Mouse (Mus musculus) monocyte, adult 5-6 weeks (primary cell): ENCODE data around the gene Itgb5. TPM values are rescaled to one million over a fixed set of nuclear protein-coding genes. Genes with fewer than 3 reads are reported as not detected.
A peak's percentile ranks its signal among the peaks of the same experiment; 100 is the strongest.

Experiments
- ATAC-seq: fragments of 153-309, 156-312 bp; replicated peaks from 2 replicates; pipeline ENCODE4 v1.8.0; 2017; ENCODE audit warnings: mild to moderate bottlenecking; ENCODE audit not compliant: low TSS enrichment, insufficient number of reproducible peaks, severe bottlenecking, poor library complexity, low FRiP score
- total RNA-seq: library from RNA; stranded (forward); fragments of 200-1000, 200-491, 200-594 nt; gene quantifications from 3 replicates; pipeline ENCODE4 v1.2.3, GENCODE M21; 2017

Itgb5 gene
- total RNA-seq, 1 experiment from 2014 or later: 85.1 TPM

DNA sequence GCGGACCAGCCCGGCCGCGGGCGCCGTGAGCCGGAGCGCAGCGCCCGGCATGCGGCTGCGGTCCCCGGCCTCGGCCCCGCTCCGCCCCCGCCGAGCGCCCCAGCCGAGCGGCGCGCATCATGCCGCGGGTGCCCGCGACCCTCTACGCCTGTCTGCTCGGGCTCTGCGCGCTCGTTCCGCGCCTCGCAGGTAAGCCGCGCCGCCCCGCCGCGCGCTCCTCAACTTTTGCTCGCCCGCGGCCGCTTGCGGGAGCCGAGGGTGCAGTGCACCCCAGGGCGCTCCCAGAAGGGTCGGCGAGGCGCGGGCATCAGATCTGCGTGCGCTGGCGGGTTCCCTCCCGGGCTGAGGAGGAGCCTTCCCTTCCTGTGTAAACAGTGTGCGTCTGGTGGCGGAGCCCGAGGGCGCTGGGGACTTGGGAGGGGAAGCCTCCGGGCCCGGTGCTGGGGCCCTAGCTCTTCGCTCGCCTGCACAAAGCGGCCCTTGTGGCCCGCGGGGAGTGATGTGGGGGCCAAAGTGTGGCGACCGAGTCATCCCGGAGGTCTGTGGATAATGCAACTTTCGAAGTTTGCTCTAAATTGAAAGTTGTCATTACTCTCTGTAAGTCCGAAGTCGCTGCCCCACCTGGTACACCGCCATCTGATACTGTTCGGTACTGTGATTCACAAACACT, 512 bp downstream of the Itgb5 start:
- no peak for ATAC-seq

DNA sequence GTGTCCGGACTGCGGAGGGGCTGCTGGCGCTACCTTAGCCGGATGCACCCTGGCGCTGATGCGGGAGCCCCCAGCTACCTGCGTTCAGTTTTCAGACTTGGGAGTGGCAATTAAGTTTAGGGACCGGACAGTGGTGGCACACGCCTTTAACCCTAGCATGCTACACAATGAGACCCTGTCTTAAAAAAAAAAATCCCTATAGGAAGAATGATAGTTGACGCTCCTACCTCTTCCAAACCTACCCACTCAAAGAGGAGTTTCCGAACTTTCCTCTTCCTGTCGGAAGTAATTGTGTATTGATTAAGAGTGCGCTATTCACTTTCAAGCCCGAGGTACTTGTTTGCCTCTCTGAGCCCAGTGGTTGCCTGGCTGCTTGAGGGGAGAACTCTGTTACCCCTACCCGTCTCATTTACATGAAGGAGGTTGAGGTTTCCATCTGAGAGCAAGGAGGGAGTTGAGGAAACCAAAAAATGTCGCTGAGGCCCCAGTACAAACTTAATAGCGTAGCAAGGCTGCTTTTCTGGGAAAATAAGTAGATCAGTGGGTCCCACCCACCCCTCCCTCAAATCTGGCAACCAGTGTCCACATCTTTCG, 1.1 kb downstream of the Itgb5 start:
- no peak for ATAC-seq

DNA sequence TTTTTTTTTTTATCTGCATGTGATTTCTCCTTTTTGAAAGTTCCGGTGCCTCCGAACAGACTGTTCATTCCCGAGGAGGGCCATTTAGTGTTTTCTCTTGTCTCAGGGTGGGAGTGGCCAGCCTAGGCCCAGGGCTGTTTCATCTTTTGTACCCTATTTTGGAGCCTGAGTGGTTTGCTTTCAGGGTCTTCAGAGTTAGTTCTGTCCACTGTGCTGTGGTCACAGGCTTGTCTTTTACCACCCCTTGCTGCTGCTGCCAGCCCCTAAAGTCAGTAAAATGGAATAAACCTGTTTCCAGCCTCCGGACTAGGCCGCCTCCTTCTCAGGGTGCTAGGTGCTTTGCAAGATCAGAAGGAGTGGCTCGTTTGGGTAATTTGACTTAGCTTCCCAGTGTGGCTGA, 2.6 kb downstream of the Itgb5 start:
- no peak for ATAC-seq

DNA sequence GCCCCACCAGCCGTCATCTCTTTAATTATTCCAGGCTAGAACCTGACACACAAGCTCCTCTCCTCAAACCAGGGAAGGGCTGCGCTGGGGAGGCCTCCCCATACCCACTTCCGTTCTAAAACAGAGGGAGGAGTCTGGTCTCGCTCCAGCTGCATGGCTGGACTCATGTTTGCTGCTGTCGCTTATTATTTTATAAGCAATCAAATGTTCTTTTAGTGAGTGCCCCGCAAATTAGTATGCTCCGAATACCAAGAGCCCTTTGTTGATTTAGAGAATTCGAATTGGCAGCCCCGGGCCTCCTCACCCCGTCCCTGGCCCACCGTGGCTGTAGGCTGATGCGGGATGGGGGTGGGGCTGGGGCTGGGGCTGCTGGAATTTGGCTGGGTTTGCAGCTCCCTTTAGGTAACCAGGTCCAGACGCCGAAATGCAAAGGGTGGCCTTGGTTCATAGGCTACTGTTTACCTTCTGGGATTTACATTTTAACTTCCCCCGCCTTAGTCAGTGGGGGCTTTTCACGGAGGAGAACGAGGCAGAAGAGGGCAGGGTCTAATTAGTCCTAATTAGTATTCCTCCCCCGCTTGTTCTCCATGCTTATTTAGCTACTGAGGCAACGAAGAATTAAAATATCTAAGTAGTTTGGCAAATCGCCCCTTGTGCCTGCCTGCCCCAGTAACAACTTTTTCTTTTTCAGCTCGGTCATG, 3.4 kb downstream of the Itgb5 start:
- ATAC-seq: no peak

DNA sequence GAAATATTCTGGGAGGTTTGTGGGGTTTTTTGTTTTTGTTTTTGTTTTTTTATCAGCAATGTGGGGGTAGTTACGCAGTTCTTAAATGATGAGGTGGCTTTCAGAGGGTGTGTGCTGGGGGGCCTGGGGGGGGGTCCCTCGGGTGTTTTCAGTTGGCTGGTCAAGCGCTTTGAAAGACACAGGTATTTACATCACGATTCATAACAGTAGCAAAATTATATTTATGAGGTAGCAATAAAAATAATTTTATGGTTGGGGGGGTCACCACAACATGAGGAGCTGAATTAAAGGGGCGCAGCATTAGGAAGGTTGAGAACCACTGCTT, 3.9 kb downstream of the Itgb5 start:
- no peak for ATAC-seq

DNA sequence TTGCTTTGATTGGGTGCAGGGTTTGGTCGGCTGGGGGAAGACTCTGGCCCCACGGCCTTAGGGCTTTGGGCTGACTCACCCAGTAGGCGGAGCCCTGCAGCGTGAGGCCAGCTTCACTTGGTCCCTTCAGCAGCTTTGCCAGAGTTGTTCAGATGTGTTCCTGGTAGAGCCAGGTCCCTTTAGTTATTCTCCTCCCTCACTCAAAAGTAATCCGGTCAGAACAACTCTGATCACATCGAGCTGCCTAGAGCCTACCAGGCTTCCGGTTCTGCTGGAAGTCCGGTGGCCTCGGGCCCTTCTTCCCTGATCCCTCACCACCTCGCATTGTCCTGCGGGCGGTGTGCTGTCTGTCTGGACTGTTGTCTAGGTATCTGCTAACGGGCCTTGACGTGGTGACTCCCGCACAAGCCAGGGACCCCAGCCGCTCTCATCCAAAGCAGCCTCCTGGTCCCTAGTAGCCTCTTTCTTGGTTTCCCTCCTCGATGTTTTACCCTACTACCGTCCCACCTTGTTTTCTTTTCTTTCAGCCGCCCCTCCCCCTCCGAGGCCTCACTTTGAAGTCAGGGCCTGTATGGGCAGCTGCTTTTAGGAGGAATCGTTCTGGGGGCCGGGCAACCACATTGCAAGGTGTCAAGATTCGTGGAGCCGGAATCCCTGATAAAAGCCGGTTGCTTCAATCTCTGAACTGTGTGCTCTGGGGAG, 4.5 kb downstream of the Itgb5 start:
- ATAC-seq: peak; percentile 44; the same call in 1 of the 2 replicates

DNA sequence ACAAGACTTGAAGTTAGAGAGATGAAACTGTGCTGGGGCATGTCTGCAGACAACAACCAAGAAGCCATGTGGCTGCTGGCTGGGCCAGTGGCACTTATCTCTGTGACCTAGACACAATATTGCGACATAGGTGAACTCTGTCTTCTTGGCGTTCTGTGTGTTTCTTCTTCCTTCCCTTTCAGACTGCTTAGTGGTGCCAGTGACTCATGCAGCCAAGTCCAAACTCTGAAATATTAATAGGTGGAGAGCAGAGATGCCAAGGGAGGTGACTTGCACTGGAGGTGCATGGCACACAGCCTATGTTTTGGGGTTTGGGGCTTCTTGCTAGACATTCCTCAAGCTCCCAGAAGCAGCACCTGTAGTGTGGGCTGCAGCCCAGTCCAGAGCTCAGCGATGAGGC, 7.2 kb downstream of the Itgb5 start:
- peak; percentile 70 for ATAC-seq

DNA sequence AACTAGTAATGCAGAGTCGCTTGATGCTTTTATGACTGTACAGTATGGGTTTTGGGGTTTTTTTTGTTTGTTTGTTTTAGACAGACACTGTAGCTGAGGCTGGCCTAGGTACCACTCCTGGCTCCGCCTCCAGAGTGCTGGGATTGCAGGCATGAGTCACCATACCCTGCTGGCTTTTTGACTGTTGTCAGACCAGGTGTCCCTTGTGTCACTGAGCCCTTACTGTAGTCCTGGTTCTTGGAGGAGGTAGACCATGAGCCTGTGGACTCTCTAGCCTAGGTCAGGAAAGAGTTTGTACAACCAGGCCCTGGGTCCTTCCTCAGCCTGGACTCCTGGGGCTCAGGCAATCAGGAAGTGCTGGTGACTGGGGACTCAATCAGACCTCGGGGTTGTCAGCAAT, 7.7 kb downstream of the Itgb5 start:
- ATAC-seq: no peak

DNA sequence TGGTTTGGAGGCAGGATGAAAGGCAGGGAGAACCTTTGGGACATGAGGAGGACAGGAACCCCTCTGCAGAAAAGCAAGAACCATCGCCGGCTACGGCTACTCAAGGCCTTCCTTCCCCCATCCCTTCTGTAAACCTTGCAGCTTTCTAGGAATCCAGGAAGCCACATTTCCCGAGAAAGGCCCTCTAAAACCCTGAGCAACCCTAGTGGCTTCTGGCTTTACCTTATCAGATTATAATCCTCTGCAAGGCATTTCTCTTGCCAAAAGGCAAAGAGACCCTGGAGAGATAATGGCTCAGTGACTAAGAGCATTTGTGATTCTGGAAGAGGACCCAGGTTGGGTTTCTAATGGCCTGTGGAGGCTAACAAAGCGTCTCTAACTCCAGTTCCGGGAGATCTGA, 11.2 kb downstream of the Itgb5 start:
- ATAC-seq: no peak

DNA sequence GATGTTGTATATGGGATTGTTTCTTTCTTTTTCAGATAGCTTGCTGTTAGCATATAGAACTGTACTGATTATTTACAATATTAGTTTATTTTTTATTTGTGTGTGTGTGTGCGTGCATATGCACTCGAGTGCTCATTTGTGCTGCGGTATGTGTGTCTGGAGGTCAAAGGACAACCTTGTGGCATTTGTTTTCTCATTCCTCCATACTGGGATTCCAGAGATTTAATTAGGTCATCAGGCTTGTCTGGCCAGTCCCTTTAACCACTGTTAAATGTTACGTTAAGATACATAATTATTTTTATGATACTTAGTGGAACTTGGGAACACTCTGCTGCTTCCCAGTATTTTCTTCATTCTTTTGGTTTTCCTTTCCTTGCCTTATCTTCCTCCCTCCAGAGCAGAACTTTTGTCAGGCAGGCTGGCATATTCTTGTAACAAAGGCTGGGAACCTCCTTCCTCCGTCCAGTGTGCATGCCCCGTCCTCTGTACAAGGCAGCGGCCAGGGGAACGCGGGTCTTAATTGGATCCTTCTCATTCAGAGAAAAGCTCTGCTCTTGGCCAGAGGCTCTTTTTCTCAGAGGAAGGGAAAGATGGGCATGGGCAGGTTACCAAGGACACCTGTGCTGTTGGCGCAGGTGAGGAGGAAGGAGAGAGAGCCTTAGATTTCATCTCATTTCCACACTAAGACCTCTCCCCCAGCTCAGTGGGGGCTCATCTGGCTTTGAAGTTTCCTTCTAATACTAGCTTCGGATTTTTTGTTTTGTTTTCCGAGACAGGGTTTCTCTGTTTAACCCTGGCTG, 12.8 kb downstream of the Itgb5 start:
- ATAC-seq: no peak

DNA sequence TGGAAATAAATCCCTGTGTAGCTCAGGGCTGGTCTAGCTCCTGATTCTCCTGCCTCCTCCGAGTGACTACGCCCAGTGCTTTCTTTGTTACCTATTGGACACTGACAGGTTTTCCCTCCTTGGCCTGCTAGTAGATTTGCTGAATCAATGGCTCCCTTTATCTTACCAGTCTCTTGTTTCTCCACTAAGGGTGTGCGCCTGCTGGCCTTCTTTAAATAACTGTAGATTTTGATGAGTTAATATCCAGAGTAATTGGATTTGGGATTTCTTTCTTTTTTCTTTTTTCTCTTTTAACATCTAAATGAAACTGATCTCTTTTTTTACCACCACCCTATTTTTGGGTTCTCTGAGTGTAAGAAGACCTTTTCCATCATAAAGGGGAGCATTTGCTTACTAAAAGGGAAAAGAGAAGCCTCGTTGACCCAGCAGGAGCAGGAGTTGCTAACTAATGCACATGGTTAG, 14.7 kb downstream of the Itgb5 start:
- ATAC-seq: no peak

DNA sequence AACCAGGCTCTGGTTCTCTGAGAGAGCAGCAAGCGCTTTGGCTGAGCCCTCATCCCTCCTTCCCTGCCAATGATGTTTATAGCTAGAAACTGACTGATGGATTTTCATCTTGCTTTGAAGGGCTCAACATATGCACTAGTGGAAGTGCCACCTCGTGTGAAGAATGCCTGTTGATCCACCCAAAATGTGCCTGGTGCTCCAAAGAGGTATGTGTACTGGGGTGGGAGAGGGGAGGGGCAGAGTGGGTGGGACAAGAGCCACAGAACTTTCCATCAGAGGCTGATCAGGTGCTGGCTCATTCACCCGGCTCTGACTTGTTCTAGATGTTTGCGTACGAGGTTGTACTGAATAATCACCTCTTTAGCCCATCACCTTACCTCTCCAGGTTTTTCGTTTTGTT, 15.4 kb downstream of the Itgb5 start:
- no peak for ATAC-seq

DNA sequence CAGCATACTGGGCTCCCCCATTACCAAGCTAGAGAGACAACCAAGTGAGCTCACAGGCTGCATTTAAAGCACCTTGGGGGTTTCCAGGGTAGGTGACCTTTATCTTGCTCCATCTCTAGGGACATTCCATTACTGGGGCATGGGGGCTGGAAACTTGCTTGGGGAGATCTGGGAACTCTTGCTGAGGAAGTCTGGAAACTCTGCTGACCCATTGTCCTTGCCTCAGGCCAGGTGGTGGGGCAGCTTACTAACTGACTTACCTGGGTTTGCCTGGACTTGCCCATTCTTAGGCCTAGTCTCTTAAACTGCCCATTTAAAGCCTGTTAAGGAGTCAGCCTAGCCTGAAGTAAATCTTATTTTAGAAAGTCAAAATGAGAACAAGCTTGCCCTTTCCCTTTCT, 23.8 kb downstream of the Itgb5 start:
- ATAC-seq: no peak

DNA sequence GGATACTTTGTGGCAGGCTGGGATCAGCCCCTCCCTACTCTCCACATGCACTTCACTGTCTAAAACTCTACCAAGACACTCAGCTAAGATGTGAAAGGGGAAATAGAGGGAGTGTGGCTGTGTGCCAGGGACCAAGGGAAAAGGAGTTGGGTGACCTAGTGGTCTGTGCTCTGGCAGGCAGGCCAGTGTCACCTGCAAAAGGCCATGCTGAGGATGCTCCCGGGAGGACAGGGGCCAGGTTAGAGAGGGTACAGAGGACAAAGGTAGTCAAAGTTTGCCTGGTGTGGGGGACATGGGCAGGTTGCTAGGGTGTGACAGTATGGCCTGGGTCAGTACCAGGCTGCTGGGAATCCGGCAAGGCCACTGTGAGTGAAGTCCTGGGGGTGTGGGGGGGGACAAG, 29.3 kb downstream of the Itgb5 start:
- no peak for ATAC-seq

DNA sequence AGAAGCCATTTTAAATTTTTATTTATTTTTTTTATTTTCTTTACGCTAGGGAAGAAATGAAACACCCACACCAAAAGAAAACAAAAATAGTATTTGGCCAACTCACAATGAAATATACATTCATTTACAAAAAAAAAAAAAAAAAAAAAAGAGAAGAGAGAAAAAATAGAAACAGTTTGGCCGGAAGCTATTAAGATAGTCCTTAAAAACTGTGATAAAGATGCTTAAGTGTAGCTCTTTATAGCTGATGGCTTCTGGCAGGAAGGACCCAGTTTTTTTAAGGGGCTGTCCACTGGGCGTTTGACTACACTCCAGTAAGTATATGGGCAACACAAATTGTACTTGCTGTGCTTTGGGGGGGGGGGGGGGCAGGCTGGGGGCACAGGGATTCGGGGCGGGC, 29.9 kb downstream of the Itgb5 start:
- no peak for ATAC-seq

DNA sequence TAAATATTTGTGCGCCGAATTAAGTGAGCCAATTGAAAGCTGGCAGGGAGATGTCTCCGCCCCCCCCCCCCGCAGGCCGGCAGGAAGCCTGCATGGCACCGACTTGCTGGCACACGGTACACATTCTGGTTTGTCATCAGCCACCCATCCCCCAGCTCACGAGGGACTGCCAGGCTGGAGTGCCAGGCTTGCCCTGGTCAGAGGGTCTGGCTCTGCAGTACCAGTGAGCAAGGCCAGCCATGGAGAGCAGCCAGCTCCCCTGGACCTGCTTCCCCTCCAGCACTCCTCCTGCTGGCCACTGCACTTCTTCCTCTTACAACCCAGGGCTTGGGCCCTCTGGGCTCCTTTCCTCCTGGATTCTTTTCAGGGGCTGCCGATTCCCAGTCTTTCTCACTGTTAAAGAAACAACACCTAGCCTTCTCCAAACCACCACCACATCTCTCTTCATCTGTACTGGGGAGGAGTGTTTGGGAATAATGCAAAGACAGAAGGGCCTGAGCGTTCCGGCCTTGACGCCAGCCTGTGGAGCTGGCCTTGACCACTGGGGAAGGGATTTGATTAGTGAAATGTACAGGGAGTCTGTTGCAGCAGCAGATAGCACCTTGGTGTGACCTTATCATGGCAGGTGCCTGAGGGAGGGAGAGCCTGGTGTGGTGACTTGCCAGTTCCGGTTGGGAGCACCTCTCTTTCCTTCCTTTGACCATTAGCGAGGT, 30.7 kb downstream of the Itgb5 start:
- ATAC-seq: no peak

DNA sequence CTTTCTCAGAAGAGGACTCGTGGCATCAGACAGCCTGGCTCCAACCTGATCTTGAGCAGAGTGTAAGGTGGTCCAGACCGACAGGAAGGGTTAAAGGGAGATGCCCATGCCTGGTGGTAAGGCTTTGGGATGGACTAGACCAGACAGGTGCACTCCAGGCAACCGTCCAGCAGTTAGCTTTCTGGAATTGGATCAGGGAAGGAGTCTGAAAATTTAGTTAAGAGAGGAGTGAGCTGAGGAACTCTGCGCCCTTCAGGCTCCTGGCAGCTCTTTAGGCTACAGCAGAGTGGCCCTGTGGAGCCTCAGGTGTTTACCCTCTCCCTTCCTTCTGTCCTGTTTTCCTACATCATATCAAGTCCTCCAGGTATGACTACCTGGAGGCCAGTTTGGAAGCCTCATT, 32.9 kb downstream of the Itgb5 start:
- ATAC-seq: no peak

DNA sequence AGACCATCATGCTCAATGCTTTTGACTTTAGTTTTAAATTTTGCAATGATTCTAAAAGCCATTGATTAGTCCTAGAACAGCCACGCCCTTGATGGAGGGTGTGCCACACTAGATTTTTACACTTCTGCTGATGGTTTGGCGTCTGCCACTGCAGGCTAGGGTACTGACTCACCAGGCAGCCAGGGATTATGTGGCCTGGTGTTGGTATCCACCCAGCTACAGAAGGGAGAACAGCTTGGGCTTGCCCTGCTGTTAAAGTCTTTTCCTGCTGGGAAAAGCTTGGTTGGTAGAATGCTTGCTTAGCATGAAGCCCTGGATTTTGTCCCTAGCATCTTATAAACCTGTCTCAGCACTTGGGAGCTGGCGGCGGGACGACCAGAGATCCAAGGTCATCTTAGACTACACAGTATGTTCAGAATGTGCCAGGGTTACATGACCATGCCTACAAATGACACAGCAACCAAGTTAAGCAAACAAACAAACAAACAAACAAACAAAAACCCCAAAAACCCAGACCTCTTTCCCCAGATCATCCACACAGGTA, 33.8 kb downstream of the Itgb5 start:
- no peak for ATAC-seq
